Mouse (Mus musculus) embryo, embryonic 10.5 days (tissue): ENCODE measurements at regions not wholly inside any gene's neighbourhood (a gene's known extent, or its start where the extent isn't known, plus 50 kb on each side); places are given as distances from the start of the nearest gene placed in this dataset.

Experiments
- DNase-seq: peaks from one replicate; pipeline ENCODE4 v3.0.0-alpha.2; 2015; ENCODE audit warnings: low spot score

- no peak for DNase-seq
Observed at GRCm38 (mm10) chr5:103305716-103306447, 94.7 kb upstream of the Mapk10 start.

GRCm38 (mm10) chr5:103304975-103305374 is 93.8 kb upstream of the Mapk10 start:
- no peak for DNase-seq

GRCm38 (mm10) chr5:103302744-103303143 is 91.6 kb upstream of the Mapk10 start:
- no peak for DNase-seq

GRCm38 (mm10) chr5:103301303-103301702 is 90.2 kb upstream of the Mapk10 start:
- no peak for DNase-seq

- DNase-seq = no peak
Observed at GRCm38 (mm10) chr5:103293953-103294352, 82.8 kb upstream of the Mapk10 start.

GRCm38 (mm10) chr5:103291691-103292090 is 80.6 kb upstream of the Mapk10 start:
- no peak for DNase-seq

GRCm38 (mm10) chr5:103291219-103291618 is 80.1 kb upstream of the Mapk10 start:
- no peak for DNase-seq

GRCm38 (mm10) chr5:103269206-103269605 is 58.1 kb upstream of the Mapk10 start:
- no peak for DNase-seq

GRCm38 (mm10) chr5:103264903-103265302 is 53.8 kb upstream of the Mapk10 start:
- DNase-seq = no peak

- DNase-seq = no peak
Observed at GRCm38 (mm10) chr5:103261406-103261805, 50.3 kb upstream of the Mapk10 start.
